Mouse (Mus musculus) splenic B cell, adult 2 months (primary cell): ENCODE data around the gene Gm29609.

ENCODE experiments used
- DNase-seq: peaks from one replicate; pipeline ENCODE4 v3.0.0-alpha.2; 2011; ENCODE audit warnings: low read depth, low spot score
- H3K27me3 ChIP-seq: 2 replicates; pipeline ENCODE4 v1.6.1; 2012; ENCODE audit warnings: mild to moderate bottlenecking, low read length, moderate library complexity, mixed read lengths; ENCODE audit not compliant: control insufficient read depth, poor library complexity, insufficient read depth, severe bottlenecking
- H3K36me3 ChIP-seq: 2 replicates; pipeline ENCODE4 v1.6.1; 2012; ENCODE audit warnings: mild to moderate bottlenecking, low read length, moderate library complexity, mixed read lengths; ENCODE audit not compliant: control insufficient read depth, poor library complexity, insufficient read depth, severe bottlenecking

Gene Gm29609

GRCm38 (mm10) chr5:31137658-31138057 is 42.1 kb downstream of the Gm29609 start:
- Histone ChIP-seq H3K36me3 (no peaks in the 10 kb centered on the region), H3K27me3 (no peaks in the 10 kb centered on the region; the same call in none of the 2 replicates)
- DNase-seq: no peak

- no peak for DNase-seq
- Histone ChIP-seq H3K36me3 (no peaks in the 10 kb centered on the region), H3K27me3 (no peaks in the 10 kb centered on the region; the same call in none of the 2 replicates)
These were observed 42.8 kb downstream of the Gm29609 start for GRCm38 (mm10) chr5:31136730-31137424.

GRCm38 (mm10) chr5:31126050-31126449 is 53.7 kb downstream of the Gm29609 start:
- DNase-seq: no peak
- Histone ChIP-seq H3K27me3 (no peaks in the 10 kb centered on the region), H3K36me3 (no peaks in the 10 kb centered on the region)

GRCm38 (mm10) chr5:31123481-31123880 is 56.2 kb downstream of the Gm29609 start:
- Histone ChIP-seq H3K36me3 (no peaks in the 10 kb centered on the region), H3K27me3 (no peaks in the 10 kb centered on the region)
- no peak for DNase-seq

GRCm38 (mm10) chr5:31121111-31121510 is 58.6 kb downstream of the Gm29609 start:
- peak; percentile 16 for DNase-seq
- Histone ChIP-seq H3K27me3 (no peaks in the 10 kb centered on the region), H3K36me3 (no peaks in the 10 kb centered on the region)

- no peaks in the 10 kb centered on the region for H3K27me3 ChIP-seq
- no peaks in the 10 kb centered on the region for H3K36me3 ChIP-seq
- DNase-seq: no peak
These were observed 62.8 kb downstream of the Gm29609 start for GRCm38 (mm10) chr5:31116912-31117311.

GRCm38 (mm10) chr5:31116354-31116753 is 63.4 kb downstream of the Gm29609 start, which contains the start of gene Trim54:
Gene Trim54 (plus strand): TSS chr5:31116712.
- no peak for DNase-seq
- no peaks in the 10 kb centered on the region for H3K27me3 ChIP-seq
- H3K36me3 ChIP-seq: no peaks in the 10 kb centered on the region

- peak; percentile 61 for DNase-seq
- no peaks in the 10 kb centered on the region for H3K36me3 ChIP-seq
- no peaks in the 10 kb centered on the region for H3K27me3 ChIP-seq
These were observed 68.9 kb downstream of the Gm29609 start for GRCm38 (mm10) chr5:31110781-31111180.

GRCm38 (mm10) chr5:31108000-31108490 is 71.7 kb downstream of the Gm29609 start, which contains the start of gene Slc30a3:
Gene Slc30a3 (minus strand): TSS chr5:31108237.
- H3K27me3 ChIP-seq: no peaks in the 10 kb centered on the region
- H3K36me3 ChIP-seq: no peaks in the 10 kb centered on the region
- no peak for DNase-seq

- DNase-seq: no peak
- no peaks in the 10 kb centered on the region for H3K36me3 ChIP-seq
- no peaks in the 10 kb centered on the region for H3K27me3 ChIP-seq
These were observed 73.8 kb downstream of the Gm29609 start, which contains the start of gene Dnajc5g for GRCm38 (mm10) chr5:31105814-31106335. Gene Dnajc5g (plus strand): TSS chr5:31106285.

GRCm38 (mm10) chr5:31095711-31096480 is 83.8 kb downstream of the Gm29609 start:
- Histone ChIP-seq H3K36me3 (no peaks in the 10 kb centered on the region), H3K27me3 (no peaks in the 10 kb centered on the region; the same call in 1 of the 2 replicates)
- DNase-seq: no peak

GRCm38 (mm10) chr5:31094799-31095691 is 84.7 kb downstream of the Gm29609 start:
- no peaks in the 10 kb centered on the region; the same call in 1 of the 2 replicates for H3K27me3 ChIP-seq
- peak; percentile 90 for DNase-seq
- H3K36me3 ChIP-seq: no peaks in the 10 kb centered on the region
